Mouse (Mus musculus) myocyte (in vitro differentiated cells): ENCODE data around the gene Naa10. TPM values are rescaled to one million over a fixed set of nuclear protein-coding genes. Genes with fewer than 3 reads are reported as not detected.

Experiments used
- H3K27me3 ChIP-seq: one replicate; pipeline ENCODE4 v1.6.1; 2011; ENCODE audit not compliant: control insufficient read depth, insufficient read depth, insufficient read length
- H3K36me3 ChIP-seq: one replicate; pipeline ENCODE4 v1.6.1; 2011; ENCODE audit not compliant: control insufficient read depth, insufficient read depth
- H3K4me2 ChIP-seq: one replicate; pipeline ENCODE4 v1.6.1; 2011; ENCODE audit warnings: low read depth, control low read depth
- H3K4me3 ChIP-seq: one replicate; pipeline ENCODE4 v1.5.1; 2011; ENCODE audit warnings: mild to moderate bottlenecking, control low read depth, moderate library complexity
- H3K79me2 ChIP-seq: one replicate; pipeline ENCODE4 v1.6.1; 2011; ENCODE audit not compliant: control insufficient read depth, insufficient read depth
- H3ac ChIP-seq: one replicate; pipeline ENCODE4 v1.6.1; 2011; ENCODE audit not compliant: control insufficient read depth, insufficient read length
- CEBPB ChIP-seq: IDR thresholded peaks from 2 replicates; pipeline ENCODE4 v1.6.1; 2011; ENCODE audit warnings: mild to moderate bottlenecking, moderate library complexity; ENCODE audit not compliant: poor library complexity, insufficient read depth, severe bottlenecking
- E2F4 ChIP-seq: IDR thresholded peaks from one replicate; pipeline ENCODE4 v1.6.1; 2011; ENCODE audit warnings: mild to moderate bottlenecking, control low read depth, moderate library complexity; ENCODE audit not compliant: insufficient read depth
- MAX ChIP-seq: IDR thresholded peaks from one replicate; pipeline ENCODE4 v1.6.1; 2011; ENCODE audit warnings: low read depth, mild to moderate bottlenecking, control low read depth
- MYOD1 ChIP-seq, 3 experiments: IDR thresholded peaks; one replicate each; pipeline ENCODE4 v1.6.1; 2011; ENCODE audit warnings: control low read depth in 2 of 3, low read depth in 2 of 3, mild to moderate bottlenecking in 2 of 3, moderate library complexity in 1 of 3; ENCODE audit not compliant: insufficient read length in 2 of 3, control insufficient read depth in 1 of 3
- MYOG ChIP-seq, 3 experiments: IDR thresholded peaks; one replicate each; pipeline ENCODE4 v1.6.1; 2011; ENCODE audit warnings: control low read depth in 2 of 3, low read depth in 2 of 3, mild to moderate bottlenecking in 2 of 3; ENCODE audit not compliant: insufficient read length in 2 of 3, control insufficient read depth in 1 of 3, insufficient read depth in 1 of 3
- POLR2A ChIP-seq: IDR thresholded peaks from one replicate; pipeline ENCODE4 v1.6.1; 2011; ENCODE audit warnings: low read depth, mild to moderate bottlenecking, control low read depth, moderate library complexity; ENCODE audit not compliant: insufficient read length
- POLR2AphosphoS2 ChIP-seq: IDR thresholded peaks from one replicate; pipeline ENCODE4 v1.6.1; 2011; ENCODE audit warnings: low read depth, control low read depth; ENCODE audit not compliant: insufficient read length
- REST ChIP-seq: IDR thresholded peaks from one replicate; pipeline ENCODE4 v1.6.1; 2011; ENCODE audit warnings: mild to moderate bottlenecking, control low read depth, moderate library complexity; ENCODE audit not compliant: insufficient read depth, insufficient read length
- SRF ChIP-seq: IDR thresholded peaks from one replicate; pipeline ENCODE4 v1.6.1; 2011; ENCODE audit warnings: low read depth; ENCODE audit not compliant: control insufficient read depth, insufficient read length
- TCF12 ChIP-seq: IDR thresholded peaks from one replicate; pipeline ENCODE4 v1.6.1; 2011; ENCODE audit warnings: mild to moderate bottlenecking, control low read depth; ENCODE audit not compliant: poor library complexity, insufficient read depth, severe bottlenecking
- TCF3 ChIP-seq: IDR thresholded peaks from one replicate; pipeline ENCODE4 v1.6.1; 2011; ENCODE audit warnings: low read depth, control low read depth; ENCODE audit not compliant: insufficient read length
- USF1 ChIP-seq: IDR thresholded peaks from one replicate; pipeline ENCODE4 v1.6.1; 2011; ENCODE audit warnings: low read depth, mild to moderate bottlenecking, control low read depth, moderate library complexity
- polyA plus RNA-seq: library from polyadenylated mRNA; unstranded; fragments of >200 nt; fragmentation: generic; extraction: Trizol; gene quantifications from one replicate; pipeline ENCODE4 v1.2.1, GENCODE M21; 2012; ENCODE audit warnings: missing spikeins

The Naa10 gene
- polyA plus RNA-seq, 1 experiment, result 83.1 TPM

GRCm38 (mm10) chrX:73897959-73898358, 23.8 kb downstream of the Naa10 start:
- TF ChIP-seq USF1 (no peak), CEBPB (no peak), POLR2AphosphoS2 (no peak), E2F4 (no peak), MYOG (IDR thresholded peaks at IDR 0.05; ENCODE audit: control insufficient read depth in 1 of 3, insufficient read depth in 1 of 3, insufficient read length in 2 of 3, low read depth in 2 of 3) (no peak), POLR2A (no peak)
- H3K4me3 ChIP-seq, result no peak overlapping the region
- H3K36me3 ChIP-seq, result no peaks in the 10 kb centered on the region
- no peak overlapping the region for H3ac ChIP-seq
- peaks cover 6% of the 10 kb centered on the region for H3K27me3 ChIP-seq
- H3K79me2 ChIP-seq, result no peaks in the 10 kb centered on the region
- H3K4me2 ChIP-seq, result no peak overlapping the region

GRCm38 (mm10) chrX:73895719-73896118, 26.0 kb downstream of the Naa10 start, which contains the start of gene L1cam:
TSS of gene L1cam (minus strand) at chrX:73896105.
- Histone ChIP-seq H3K36me3 (no peaks in the 10 kb centered on the region), H3K27me3 (peaks cover 26% of the 10 kb centered on the region), H3K4me2 (no peak within 1 kb of the TSS), H3K4me3 (no peak within 1 kb of the TSS), H3ac (no peak within 1 kb of the TSS), H3K79me2 (no peaks in the 10 kb centered on the region)
- TF ChIP-seq USF1, result no peak
- no peak for TF ChIP-seq CEBPB
- no peak for TF ChIP-seq TCF3
- no peak for TF ChIP-seq REST
- no peak for TF ChIP-seq E2F4
- TF ChIP-seq TCF12, result no peak
- TF ChIP-seq POLR2A, result no peak
- no peak for TF ChIP-seq MAX

GRCm38 (mm10) chrX:73892833-73893232, 28.9 kb downstream of the Naa10 start:
- no peak for TF ChIP-seq CEBPB
- no peak for TF ChIP-seq MYOG (IDR thresholded peaks at IDR 0.05; ENCODE audit: control insufficient read depth in 1 of 3, insufficient read depth in 1 of 3, insufficient read length in 2 of 3, low read depth in 2 of 3)
- TF ChIP-seq E2F4, result no peak
- TF ChIP-seq POLR2AphosphoS2, result no peak
- no peak for TF ChIP-seq TCF3
- no peak for TF ChIP-seq POLR2A
- TF ChIP-seq MYOD1 (IDR thresholded peaks at IDR 0.05; ENCODE audit: control insufficient read depth in 1 of 3, insufficient read length in 2 of 3, low read depth in 2 of 3), result no peak
- TF ChIP-seq SRF, result no peak
- no peak for TF ChIP-seq USF1
- no peak for TF ChIP-seq REST
- no peak for TF ChIP-seq MAX
- TF ChIP-seq TCF12, result no peak
- peaks cover 26% of the 10 kb centered on the region for H3K27me3 ChIP-seq
- no peaks in the 10 kb centered on the region for H3K79me2 ChIP-seq

GRCm38 (mm10) chrX:73891551-73892152, 30.1 kb downstream of the Naa10 start, which contains the start of gene Avpr2:
TSS of gene Avpr2 (plus strand) at chrX:73892102.
- TF ChIP-seq TCF12, result no peak
- no peak for TF ChIP-seq SRF
- no peak for TF ChIP-seq MYOG (IDR thresholded peaks at IDR 0.05; ENCODE audit: control insufficient read depth in 1 of 3, insufficient read depth in 1 of 3, insufficient read length in 2 of 3, low read depth in 2 of 3)
- no peak for TF ChIP-seq CEBPB
- TF ChIP-seq POLR2A, result no peak
- TF ChIP-seq E2F4, result no peak
- no peak for TF ChIP-seq USF1
- TF ChIP-seq TCF3, result no peak
- no peak for TF ChIP-seq POLR2AphosphoS2
- TF ChIP-seq REST, result no peak
- TF ChIP-seq MYOD1 (IDR thresholded peaks at IDR 0.05; ENCODE audit: control insufficient read depth in 1 of 3, insufficient read length in 2 of 3, low read depth in 2 of 3), result no peak
- no peak for TF ChIP-seq MAX
- H3K36me3 ChIP-seq, result no peaks in the 10 kb centered on the region
- H3K4me3 ChIP-seq, result no peak within 1 kb of the TSS
- no peak within 1 kb of the TSS for H3ac ChIP-seq
- H3K4me2 ChIP-seq, result no peak within 1 kb of the TSS
- peaks cover 28% of the 10 kb centered on the region for H3K27me3 ChIP-seq
- no peaks in the 10 kb centered on the region for H3K79me2 ChIP-seq

More at GRCm38 (mm10) chrX:73892833-73893232, 28.9 kb downstream of the Naa10 start:
- no peak overlapping the region for H3K4me3 ChIP-seq
- no peaks in the 10 kb centered on the region for H3K36me3 ChIP-seq
- H3K4me2 ChIP-seq, result no peak overlapping the region
- no peak overlapping the region for H3ac ChIP-seq

GRCm38 (mm10) chrX:73881463-73881862, 40.3 kb downstream of the Naa10 start:
- Histone ChIP-seq H3K27me3 (peaks cover 4% of the 10 kb centered on the region), H3ac (no peak overlapping the region), H3K4me2 (no peak overlapping the region), H3K79me2 (no peaks in the 10 kb centered on the region), H3K36me3 (no peaks in the 10 kb centered on the region), H3K4me3 (no peak overlapping the region)
- TF ChIP-seq MYOD1 (IDR thresholded peaks at IDR 0.05; ENCODE audit: control insufficient read depth in 1 of 3, insufficient read length in 2 of 3, low read depth in 2 of 3) (no peak), CEBPB (no peak), REST (no peak), MAX (no peak), POLR2A (no peak), E2F4 (no peak), POLR2AphosphoS2 (no peak), USF1 (no peak), SRF (no peak), TCF12 (no peak), TCF3 (no peak), MYOG (IDR thresholded peaks at IDR 0.05; ENCODE audit: control insufficient read depth in 1 of 3, insufficient read depth in 1 of 3, insufficient read length in 2 of 3, low read depth in 2 of 3) (no peak)
